Mouse (Mus musculus): ENCODE measurements around the gene Col24a1.

GRCm38 (mm10) chr3:145590562-145590961 is 298.3 kb downstream of the Col24a1 start:
- TF ChIP-seq POLR2A (IDR thresholded peaks at IDR 0.05; ENCODE audit: insufficient read depth, low read depth, low read length) (no peak), CTCF (IDR thresholded peaks at IDR 0.05; ENCODE audit: insufficient read depth, low read depth, low read length) (no peak)
